Comparison of ENCODE assay signal across 1 mouse cellular context in the genomic region with DNA sequence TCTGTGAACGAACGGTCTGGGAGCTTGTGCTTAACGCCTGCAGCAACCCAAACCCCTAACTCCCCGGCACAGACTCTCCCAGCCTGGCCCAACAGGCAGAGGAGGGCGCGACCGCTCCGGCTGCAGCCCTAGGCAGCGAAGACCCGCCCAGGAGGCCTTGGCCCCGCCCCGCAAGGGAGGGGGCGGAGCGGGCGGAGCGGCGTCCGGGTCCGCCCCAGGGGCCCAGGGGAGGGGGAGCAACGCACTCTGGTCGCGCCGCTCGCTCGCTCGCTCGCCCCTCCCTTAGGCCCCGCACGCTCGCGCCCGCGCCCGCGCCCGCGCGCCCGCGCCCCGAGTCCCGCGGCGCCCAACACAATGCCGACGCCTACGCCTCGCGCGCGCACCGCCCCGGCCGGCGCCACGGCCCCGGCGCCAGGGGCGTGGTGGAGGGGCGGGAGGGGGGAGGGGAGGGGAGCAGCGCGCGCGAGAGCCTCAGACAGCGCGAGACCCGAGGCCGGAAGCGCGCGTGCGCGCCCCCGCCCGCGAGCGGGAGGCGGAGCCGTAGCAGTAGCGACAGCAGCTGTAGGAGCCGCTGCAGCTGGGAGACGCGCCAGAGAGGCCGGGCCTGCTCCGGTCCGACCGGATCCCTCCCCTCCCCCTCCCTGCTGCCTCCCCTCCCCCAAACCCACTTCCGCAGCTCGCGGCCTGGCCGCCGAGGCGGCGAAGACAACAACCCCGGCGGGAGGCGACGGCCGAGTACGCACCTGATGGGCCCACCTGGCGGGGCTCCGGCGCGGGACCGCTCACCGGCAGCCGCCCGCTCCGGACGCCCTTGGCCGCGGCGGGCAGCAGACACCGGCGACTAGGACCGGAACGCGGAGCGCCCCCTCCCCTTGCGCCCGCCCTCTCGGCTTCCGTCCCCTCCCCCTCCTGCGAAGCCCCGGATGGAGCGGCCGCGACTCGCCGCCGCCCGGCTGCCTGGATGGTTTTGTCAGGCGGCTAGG.
TF ChIP-seq lines count a peak whose summit lies in the region.

No protein-coding gene starts in this region.

TF ChIP-seq in C2C12, 6 proteins besides CTCF, POLR2A, EP300 and RAD21:
- no peak for TF ChIP-seq CEBPB (IDR thresholded peaks at IDR 0.05; ENCODE audit: low read depth)
- no peak for TF ChIP-seq USF1 (IDR thresholded peaks at IDR 0.05; ENCODE audit: low read depth)
- no peak for TF ChIP-seq FOSL1 (IDR thresholded peaks at IDR 0.05; ENCODE audit: insufficient read depth, low read length, poor library complexity, severe bottlenecking)
- TF ChIP-seq MAX (IDR thresholded peaks at IDR 0.05) = no peak
- no peak for TF ChIP-seq MYOD1 (IDR thresholded peaks at IDR 0.05; ENCODE audit: control insufficient read depth, insufficient read length, low read depth)
- TF ChIP-seq MYOG (IDR thresholded peaks at IDR 0.05; ENCODE audit: control insufficient read depth, extremely low read depth, insufficient read length) = no peak
TF ChIP-seq in C2C12: peak in this region for 0.
